Mouse (Mus musculus) heart, embryonic 12.5 days (tissue): ENCODE data around the gene Clec16a. TPM values are rescaled to one million over a fixed set of nuclear protein-coding genes. Genes with fewer than 3 reads are reported as not detected.

Experiments
- ATAC-seq: fragments of 200-750 bp; cut with Nextera tagmentation; 2 replicates; pipeline ENCODE4 v1.8.0; 2017; ENCODE audit warnings: moderate TSS enrichment, moderate library complexity; ENCODE audit not compliant: insufficient number of reproducible peaks, low FRiP score
- H3K27ac ChIP-seq: fragments of 300-500 bp; sonication (generic); 2 replicates; pipeline ENCODE4 v1.5.1; 2016; ENCODE audit warnings: mild to moderate bottlenecking, moderate library complexity; ENCODE audit not compliant: poor library complexity, severe bottlenecking
- H3K27me3 ChIP-seq: fragments of 300-500 bp; sonication (generic); replicated peaks from 2 replicates; pipeline ENCODE4 v1.6.1; 2016; ENCODE audit warnings: mild to moderate bottlenecking, moderate library complexity
- H3K36me3 ChIP-seq: fragments of 300-500 bp; sonication (generic); 2 replicates; pipeline ENCODE4 v1.6.1; 2016; ENCODE audit warnings: mild to moderate bottlenecking, moderate library complexity
- H3K4me1 ChIP-seq: fragments of 300-500 bp; sonication (generic); replicated peaks from 2 replicates; pipeline ENCODE4 v1.6.1; 2016; ENCODE audit warnings: mild to moderate bottlenecking
- H3K4me2 ChIP-seq: fragments of 300-500 bp; sonication (generic); 2 replicates; pipeline ENCODE4 v1.6.1; 2016; ENCODE audit warnings: mild to moderate bottlenecking, moderate library complexity
- H3K4me3 ChIP-seq: fragments of 300-500 bp; sonication (generic); 2 replicates; pipeline ENCODE4 v1.5.1; 2016; ENCODE audit warnings: mild to moderate bottlenecking
- H3K9ac ChIP-seq: fragments of 300-500 bp; sonication (generic); 2 replicates; pipeline ENCODE4 v1.6.1; 2016; ENCODE audit warnings: mild to moderate bottlenecking, moderate library complexity
- H3K9me3 ChIP-seq: fragments of 300-500 bp; sonication (generic); replicated peaks from 2 replicates; pipeline ENCODE4 v1.6.1; 2016; ENCODE audit warnings: mild to moderate bottlenecking, moderate library complexity
- WGBS: fragments of 180-500 bp; shearing (Covaris S2); methylation state at CpG from one replicate; pipeline ENCODE4 v1.1.7; 2016; 5-methylcytosine and 5-hydroxymethylcytosine counted together
- polyA plus RNA-seq: library from polyadenylated mRNA; unstranded; fragments of >200 nt; fragmentation: Nextera tagmentation; extraction: Ambion mirVana; gene quantifications from 2 replicates; pipeline ENCODE4 v1.2.1, GENCODE M21; 2016

Gene Clec16a
- polyA plus RNA-seq, 1 experiment from 2014 or later: 30.0 TPM

DNA sequence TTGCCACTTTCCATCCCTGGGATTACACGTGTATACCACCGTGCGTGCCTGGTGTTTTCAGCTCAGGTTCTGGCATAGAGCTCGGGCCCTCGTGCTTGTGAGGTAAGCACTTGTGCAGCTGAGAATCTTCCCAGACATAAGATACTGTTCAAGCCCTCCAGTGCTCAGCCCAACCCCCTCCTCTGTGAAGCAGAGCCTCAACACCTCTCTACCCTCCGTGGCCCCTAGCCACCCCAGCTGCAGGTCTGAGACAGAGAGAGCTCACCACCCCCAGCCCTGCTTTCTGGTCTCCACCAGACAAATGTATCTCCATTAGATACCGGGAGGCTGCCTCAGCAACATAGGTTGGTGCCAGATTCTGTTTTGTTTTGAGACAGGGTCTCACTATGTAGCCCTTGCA lies 204.1 kb downstream of the Clec16a start:
- WGBS: 28% methylated on average over 7 of the region's 7 CpGs
- H3K4me2 ChIP-seq: no peak overlapping the region
- no peaks in the 10 kb centered on the region for H3K27me3 ChIP-seq
- no peaks in the 10 kb centered on the region for H3K36me3 ChIP-seq
- H3K9ac ChIP-seq: no peak overlapping the region
- peaks cover 17% of the 10 kb centered on the region for H3K4me1 ChIP-seq
- H3K9me3 ChIP-seq: no peaks in the 10 kb centered on the region
- no peak overlapping the region for H3K4me3 ChIP-seq
- H3K27ac ChIP-seq: 0 out of 2 replicates have a peak overlapping the region, but pooled peaks have one; percentile 10
- ATAC-seq: no peak

DNA sequence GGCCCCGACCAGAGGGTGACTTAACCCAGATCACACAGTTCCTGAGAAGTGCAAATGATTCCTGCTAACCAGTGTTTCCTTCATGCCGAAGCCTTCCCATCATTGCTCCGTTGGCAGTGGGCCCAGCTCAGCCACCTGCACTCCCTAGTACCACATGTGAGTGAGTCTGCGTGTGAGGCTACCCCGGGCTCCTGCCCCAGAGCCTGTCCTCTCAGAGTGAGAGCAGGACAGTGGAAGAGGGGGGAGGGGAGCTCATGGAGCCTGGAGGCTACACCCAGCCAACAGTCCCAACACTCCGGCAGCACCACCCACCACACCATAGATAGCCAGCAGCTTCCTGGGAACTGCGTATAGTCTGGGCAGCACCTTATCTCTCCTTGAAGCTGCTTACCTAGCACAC lies 204.7 kb downstream of the Clec16a start:
- Histone ChIP-seq H3K27me3 (no peaks in the 10 kb centered on the region), H3K9ac (no peak overlapping the region), H3K36me3 (no peaks in the 10 kb centered on the region), H3K4me1 (peaks cover 17% of the 10 kb centered on the region), H3K4me3 (no peak overlapping the region), H3K9me3 (no peaks in the 10 kb centered on the region), H3K27ac (0 out of 2 replicates have a peak overlapping the region, but pooled peaks have one; percentile 10), H3K4me2 (no peak overlapping the region)
- ATAC-seq: peak; percentile 71; the same call in 1 of the 2 replicates
- 25% methylated on average over 7 of the region's 7 CpGs for WGBS

DNA sequence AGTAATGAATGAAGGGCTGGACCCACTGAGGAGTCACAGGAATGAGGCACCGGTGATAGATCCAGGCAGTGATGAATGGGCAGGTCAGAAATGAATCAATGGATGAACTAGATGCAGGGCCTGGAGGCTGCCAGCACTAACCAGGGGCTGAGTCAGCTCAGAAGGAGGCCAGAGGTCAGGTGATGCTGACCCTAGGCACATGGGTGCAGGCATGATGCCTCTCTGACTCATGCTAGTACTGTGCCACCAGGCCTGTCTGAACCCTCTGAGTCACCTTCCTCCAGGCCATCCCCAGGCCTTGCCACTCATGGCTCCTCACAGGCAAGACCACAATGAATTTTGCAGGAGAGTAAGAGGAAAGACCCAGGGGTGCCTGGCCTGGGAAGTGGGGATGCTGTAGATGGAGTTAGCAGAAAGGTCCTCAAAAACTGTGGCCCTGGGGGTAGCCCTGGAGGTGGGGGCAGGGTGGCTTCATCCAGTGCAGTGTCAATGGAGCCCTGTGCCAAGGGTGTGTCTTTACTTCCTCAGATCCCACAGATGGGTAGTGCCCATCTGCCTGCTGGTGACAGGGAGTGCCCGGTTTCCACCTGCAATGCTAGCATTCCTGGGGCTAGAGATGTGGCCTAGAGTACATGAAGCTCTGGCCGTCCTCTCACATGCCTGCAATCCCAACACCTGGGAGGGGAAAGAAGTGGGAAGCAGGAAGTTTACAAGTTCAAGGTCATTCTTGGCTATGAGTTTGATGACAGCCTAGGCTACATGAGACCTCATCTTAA lies 209.6 kb downstream of the Clec16a start:
- H3K4me1 ChIP-seq: peaks cover 8% of the 10 kb centered on the region
- H3K27me3 ChIP-seq: no peaks in the 10 kb centered on the region; the same call in 1 of the 2 replicates
- WGBS: 72% methylated on average over 3 of the region's 3 CpGs
- no peak overlapping the region for H3K4me3 ChIP-seq
- no peak overlapping the region for H3K27ac ChIP-seq
- no peak for ATAC-seq
- no peaks in the 10 kb centered on the region for H3K9me3 ChIP-seq
- H3K36me3 ChIP-seq: no peaks in the 10 kb centered on the region
- H3K4me2 ChIP-seq: no peak overlapping the region
- no peak overlapping the region for H3K9ac ChIP-seq

DNA sequence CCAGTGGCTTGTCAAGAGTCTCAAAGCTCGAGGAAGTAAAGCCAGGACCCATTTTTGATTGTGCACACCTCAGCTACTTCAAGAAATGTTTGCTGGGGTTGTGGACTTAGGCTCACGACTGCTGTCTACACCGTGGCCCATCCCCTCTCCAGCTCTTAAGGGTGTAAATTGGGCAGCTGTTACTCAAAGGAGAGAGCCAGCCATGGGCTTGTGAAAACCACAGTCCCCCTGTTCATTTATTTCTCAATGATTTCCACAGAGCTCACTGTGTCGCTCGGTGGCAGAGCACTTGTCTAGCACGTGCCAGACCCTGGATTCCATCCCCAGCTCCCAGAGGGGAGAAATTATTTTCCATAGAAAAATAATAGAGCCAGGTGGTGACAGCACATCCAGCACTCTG lies 211.0 kb downstream of the Clec16a start:
- peaks cover 4% of the 10 kb centered on the region for H3K4me1 ChIP-seq
- H3K4me2 ChIP-seq: no peak overlapping the region
- no peaks in the 10 kb centered on the region; the same call in 1 of the 2 replicates for H3K27me3 ChIP-seq
- ATAC-seq: no peak
- no peak overlapping the region for H3K9ac ChIP-seq
- 75% methylated on average over 6 of the region's 6 CpGs for WGBS
- no peak overlapping the region for H3K27ac ChIP-seq
- H3K4me3 ChIP-seq: no peak overlapping the region
- H3K36me3 ChIP-seq: no peaks in the 10 kb centered on the region
- no peaks in the 10 kb centered on the region for H3K9me3 ChIP-seq

DNA sequence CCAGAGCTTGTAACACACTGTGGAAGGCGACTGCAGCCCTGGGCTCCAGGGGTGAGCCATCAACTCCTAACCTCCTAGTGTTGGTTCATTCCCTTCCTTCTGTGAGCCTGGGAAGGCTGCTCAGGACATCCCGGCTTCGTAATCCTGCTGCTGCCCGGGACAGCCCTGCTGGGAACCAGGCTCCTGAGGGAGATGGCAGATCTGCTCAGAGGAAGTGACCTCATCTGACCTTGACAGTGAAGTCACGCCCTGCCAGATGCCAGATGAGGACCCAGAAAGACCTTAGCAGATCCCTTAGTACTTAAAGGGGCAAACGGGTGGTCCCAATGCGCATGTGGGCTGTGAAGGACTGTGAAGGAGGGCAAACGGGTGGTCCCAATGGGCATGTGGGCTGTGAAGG lies 216.0 kb downstream of the Clec16a start:
- H3K4me2 ChIP-seq: no peak overlapping the region
- no peaks in the 10 kb centered on the region for H3K9me3 ChIP-seq
- H3K36me3 ChIP-seq: no peaks in the 10 kb centered on the region
- H3K27me3 ChIP-seq: peaks cover 15% of the 10 kb centered on the region
- H3K9ac ChIP-seq: no peak overlapping the region
- no peak overlapping the region for H3K4me3 ChIP-seq
- H3K27ac ChIP-seq: no peak overlapping the region
- H3K4me1 ChIP-seq: peaks cover 7% of the 10 kb centered on the region
- 48% methylated on average over 8 of the region's 8 CpGs for WGBS
- ATAC-seq: no peak

DNA sequence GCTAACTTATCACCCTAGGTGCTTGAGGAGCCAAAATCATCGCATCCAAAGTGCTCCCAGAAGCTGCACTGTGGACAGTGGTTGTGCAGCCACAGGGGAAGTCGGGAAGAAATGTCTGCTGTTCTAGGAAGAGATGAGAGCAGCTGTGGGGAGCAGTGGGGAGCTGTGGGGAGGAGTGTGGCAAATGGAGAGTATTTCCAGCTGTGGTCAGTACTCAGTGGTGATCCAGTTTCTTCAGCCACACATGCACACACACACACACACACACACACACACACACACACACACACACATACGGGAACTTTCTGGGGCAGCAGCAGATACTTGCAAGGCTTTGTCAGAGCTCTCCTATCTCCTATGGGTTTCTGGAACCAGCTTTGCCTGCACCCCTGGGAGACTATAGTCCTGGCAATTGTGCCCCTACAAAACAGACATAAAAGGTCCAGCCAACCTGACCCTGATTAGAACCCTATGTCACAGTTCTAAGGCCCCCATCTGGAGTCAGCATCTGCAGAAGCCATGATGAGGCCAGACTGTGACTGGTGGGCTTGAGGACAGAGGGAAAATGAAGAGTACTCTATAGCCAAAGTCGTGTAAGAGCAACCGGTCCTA lies 217.5 kb downstream of the Clec16a start:
- Histone ChIP-seq H3K9ac (no peak overlapping the region), H3K9me3 (no peaks in the 10 kb centered on the region), H3K36me3 (no peaks in the 10 kb centered on the region), H3K27me3 (peaks cover 15% of the 10 kb centered on the region), H3K4me3 (no peak overlapping the region), H3K4me1 (peaks cover 7% of the 10 kb centered on the region), H3K4me2 (no peak overlapping the region), H3K27ac (no peak overlapping the region)
- 67% methylated on average over 5 of the region's 5 CpGs for WGBS
- no peak for ATAC-seq

DNA sequence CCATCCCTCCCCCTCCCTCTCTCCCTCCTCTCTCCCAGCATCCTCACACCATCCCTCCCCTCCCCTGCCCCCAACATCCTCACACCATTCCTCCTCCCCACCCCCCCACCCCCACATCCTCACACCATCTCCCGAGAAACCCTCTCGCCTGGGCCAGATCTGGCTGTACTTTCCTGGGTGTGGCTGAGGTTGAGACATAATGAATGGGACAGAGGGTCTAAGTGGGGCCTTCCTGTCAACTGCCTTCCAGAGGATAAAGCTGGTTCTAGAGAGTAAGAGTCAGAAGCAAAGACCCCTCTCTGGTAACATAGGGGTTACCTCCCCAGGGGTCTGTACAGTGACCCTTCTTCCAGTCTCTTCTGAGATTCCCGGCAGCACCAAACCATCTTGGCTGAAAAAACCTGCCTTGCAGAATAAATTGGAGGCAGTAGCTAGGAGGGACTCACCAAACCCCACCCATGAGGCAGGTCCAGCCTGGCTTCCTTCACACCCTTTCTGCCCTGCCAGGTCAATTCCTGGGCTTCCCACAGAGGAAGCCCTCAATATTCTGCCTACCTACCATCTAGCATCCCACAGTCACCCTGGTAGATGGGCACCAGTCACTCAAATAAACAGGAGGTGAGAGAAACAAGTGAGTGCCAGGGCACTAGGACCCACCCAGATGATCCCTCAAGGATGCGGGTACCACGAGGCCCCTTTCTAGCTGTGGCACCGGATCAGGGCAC lies 218.6 kb downstream of the Clec16a start:
- H3K4me1 ChIP-seq: peaks cover 7% of the 10 kb centered on the region
- no peak for ATAC-seq
- H3K9ac ChIP-seq: no peak overlapping the region
- H3K4me2 ChIP-seq: no peak overlapping the region
- no peak overlapping the region for H3K4me3 ChIP-seq
- no peaks in the 10 kb centered on the region for H3K9me3 ChIP-seq
- WGBS: 52% methylated on average over 6 of the region's 6 CpGs
- H3K36me3 ChIP-seq: no peaks in the 10 kb centered on the region
- no peak overlapping the region for H3K27ac ChIP-seq
- H3K27me3 ChIP-seq: peaks cover 22% of the 10 kb centered on the region

DNA sequence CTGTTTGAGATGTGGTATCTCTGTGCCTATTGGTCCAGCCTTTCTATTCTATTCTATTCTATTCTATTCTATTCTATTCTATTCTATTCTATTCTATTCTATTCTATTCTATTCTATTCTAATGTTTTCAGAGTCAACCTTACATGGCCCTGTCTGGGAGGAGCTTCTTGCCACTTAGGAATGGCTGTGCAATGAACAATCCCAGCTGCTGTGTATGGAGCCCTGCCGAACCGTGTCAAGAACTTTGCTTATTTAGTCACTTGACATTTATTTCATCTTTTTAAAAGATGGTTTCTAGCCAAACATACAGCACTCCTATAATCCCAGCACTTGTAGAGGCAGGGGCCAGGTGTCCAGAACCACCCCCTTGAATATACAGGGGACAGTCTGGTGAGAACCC lies 219.2 kb downstream of the Clec16a start:
- Histone ChIP-seq H3K36me3 (no peaks in the 10 kb centered on the region), H3K27ac (no peak overlapping the region), H3K9me3 (no peaks in the 10 kb centered on the region), H3K4me1 (peaks cover 8% of the 10 kb centered on the region), H3K4me3 (no peak overlapping the region), H3K27me3 (peaks cover 24% of the 10 kb centered on the region), H3K4me2 (no peak overlapping the region), H3K9ac (no peak overlapping the region)
- 70% methylated on average over 2 of the region's 2 CpGs for WGBS
- ATAC-seq: no peak

DNA sequence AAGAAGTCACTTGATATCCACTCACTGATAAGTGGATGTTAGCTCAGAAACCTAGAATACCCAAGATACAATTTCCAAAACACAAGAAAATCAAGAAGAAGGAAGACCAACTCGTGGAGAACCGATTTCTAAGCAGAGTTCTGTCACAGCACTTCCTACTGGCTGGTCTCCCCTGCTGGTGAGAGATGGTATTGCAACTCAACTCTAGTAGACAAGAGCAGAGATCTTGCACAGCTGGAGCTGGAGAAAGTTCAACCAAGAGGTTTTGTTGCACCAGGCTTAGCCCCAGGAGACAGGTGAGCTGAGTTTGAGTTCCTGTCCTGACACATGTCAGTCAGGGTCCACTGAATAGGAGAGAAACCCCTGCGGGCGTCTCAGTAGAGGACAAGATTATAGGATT lies 222.0 kb downstream of the Clec16a start:
- H3K27ac ChIP-seq: no peak overlapping the region
- H3K4me3 ChIP-seq: no peak overlapping the region
- H3K9me3 ChIP-seq: no peaks in the 10 kb centered on the region
- H3K9ac ChIP-seq: no peak overlapping the region
- H3K4me1 ChIP-seq: peaks cover 21% of the 10 kb centered on the region
- no peak overlapping the region for H3K4me2 ChIP-seq
- no peak for ATAC-seq
- no peaks in the 10 kb centered on the region for H3K36me3 ChIP-seq
- whole genome bisulfite sequencing: 41% methylated on average over 4 of the region's 4 CpGs
- peaks cover 27% of the 10 kb centered on the region for H3K27me3 ChIP-seq

DNA sequence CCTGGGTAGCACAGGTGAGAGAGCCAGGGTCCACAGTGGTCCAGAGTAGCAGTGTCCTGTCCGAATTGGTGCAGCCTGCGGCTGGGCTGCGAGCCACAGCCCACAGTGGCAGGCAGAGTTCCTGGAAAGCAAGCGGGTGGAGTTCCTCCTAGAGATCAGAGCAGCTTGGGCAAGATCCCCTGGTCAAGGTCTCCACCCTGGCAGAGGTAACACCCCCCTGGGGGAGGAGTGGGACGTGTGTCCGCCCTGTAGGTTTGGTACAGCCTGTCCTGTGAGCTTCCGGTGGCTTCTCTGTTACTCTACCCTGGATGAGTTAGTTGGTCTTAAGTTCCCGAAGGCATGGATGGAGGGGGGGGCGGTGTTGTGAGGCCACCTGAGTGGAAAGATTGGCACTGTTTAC lies 223.7 kb downstream of the Clec16a start:
- H3K4me1 ChIP-seq: peaks cover 21% of the 10 kb centered on the region
- no peak overlapping the region for H3K27ac ChIP-seq
- H3K9ac ChIP-seq: no peak overlapping the region
- H3K27me3 ChIP-seq: peaks cover 15% of the 10 kb centered on the region; the same call in 1 of the 2 replicates
- no peak overlapping the region for H3K4me3 ChIP-seq
- H3K4me2 ChIP-seq: no peak overlapping the region
- no peaks in the 10 kb centered on the region for H3K9me3 ChIP-seq
- 47% methylated on average over 9 of the region's 9 CpGs for WGBS
- no peak for ATAC-seq
- H3K36me3 ChIP-seq: no peaks in the 10 kb centered on the region

DNA sequence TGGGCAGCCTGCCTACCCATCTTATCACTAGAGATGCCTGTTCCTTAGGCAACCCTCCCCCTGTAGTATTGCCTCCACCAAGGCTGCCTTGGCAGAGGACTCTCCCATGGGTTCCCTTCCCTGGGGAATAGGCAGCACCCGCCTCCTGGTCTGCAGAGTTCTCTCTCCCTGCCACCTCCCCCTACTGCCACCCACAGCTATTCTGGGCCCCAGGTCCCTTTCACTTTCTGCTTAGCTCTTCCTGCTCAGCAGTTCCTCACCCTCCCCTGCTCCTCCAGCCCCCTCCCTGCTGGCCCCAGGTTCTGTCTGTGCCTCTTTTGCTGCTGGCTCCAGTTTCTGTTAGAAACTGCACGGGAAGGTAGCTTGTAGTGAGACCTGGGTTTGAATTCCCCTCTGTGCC lies 224.5 kb downstream of the Clec16a start:
- ATAC-seq: no peak
- Histone ChIP-seq H3K27me3 (peaks cover 13% of the 10 kb centered on the region; the same call in 1 of the 2 replicates), H3K4me2 (no peak overlapping the region)

More for the DNA sequence above, 224.5 kb downstream of the Clec16a start:
- no peak overlapping the region for H3K9ac ChIP-seq
- H3K27ac ChIP-seq: no peak overlapping the region
- H3K4me3 ChIP-seq: no peak overlapping the region
- 35% methylated on average over 2 of the region's 2 CpGs for WGBS
- no peaks in the 10 kb centered on the region for H3K9me3 ChIP-seq
- H3K36me3 ChIP-seq: no peaks in the 10 kb centered on the region
- peaks cover 21% of the 10 kb centered on the region for H3K4me1 ChIP-seq
